Mouse (Mus musculus) neural tube, embryonic 15.5 days (tissue): Measurements from ENCODE around the gene Gm17324. TPM values are rescaled to one million over a fixed set of nuclear protein-coding genes. Genes with fewer than 3 reads are reported as not detected.
"Not testable (repeated sequence)": the region's sequence is repeated elsewhere in the genome, so short reads cannot be mapped to it uniquely, and the experiment has no call there.

Experiments used
- ATAC-seq: fragments of 200-750 bp; cut with Nextera tagmentation; 2 replicates; pipeline ENCODE4 v1.8.0; 2017; ENCODE audit warnings: mild to moderate bottlenecking, moderate TSS enrichment, moderate library complexity; ENCODE audit not compliant: low FRiP score
- H3K27ac ChIP-seq: fragments of 300-500 bp; sonication (generic); replicated peaks from 2 replicates; pipeline ENCODE4 v1.5.1; 2015; ENCODE audit warnings: mild to moderate bottlenecking, inconsistent platforms
- H3K27me3 ChIP-seq: fragments of 300-500 bp; sonication (generic); replicated peaks from 2 replicates; pipeline ENCODE4 v1.6.1; 2015; ENCODE audit warnings: inconsistent platforms
- H3K36me3 ChIP-seq: fragments of 300-500 bp; sonication (generic); 2 replicates; pipeline ENCODE4 v1.6.1; 2015; ENCODE audit warnings: inconsistent platforms
- H3K4me1 ChIP-seq: fragments of 300-500 bp; sonication (generic); 2 replicates; pipeline ENCODE4 v1.6.1; 2015; ENCODE audit warnings: inconsistent platforms
- H3K4me2 ChIP-seq: fragments of 300-500 bp; sonication (generic); 2 replicates; pipeline ENCODE4 v1.6.1; 2015; ENCODE audit warnings: inconsistent platforms, mild to moderate bottlenecking, moderate library complexity
- H3K4me3 ChIP-seq: fragments of 300-500 bp; sonication (generic); replicated peaks from 2 replicates; pipeline ENCODE4 v1.5.1; 2015; ENCODE audit warnings: mild to moderate bottlenecking, inconsistent platforms
- H3K9ac ChIP-seq: fragments of 300-500 bp; sonication (generic); replicated peaks from 2 replicates; pipeline ENCODE4 v1.6.1; 2015; ENCODE audit warnings: mild to moderate bottlenecking, inconsistent platforms
- H3K9me3 ChIP-seq: fragments of 300-500 bp; sonication (generic); replicated peaks from 2 replicates; pipeline ENCODE4 v1.6.1; 2016; ENCODE audit warnings: inconsistent platforms
- WGBS: fragments of 180-500 bp; shearing (Covaris S2); methylation state at CpG from one replicate; pipeline ENCODE4 v1.1.7; 2015; ENCODE audit warnings: mixed read lengths; 5-methylcytosine and 5-hydroxymethylcytosine counted together
- polyA plus RNA-seq: library from polyadenylated mRNA; unstranded; fragments of >200 nt; fragmentation: Nextera tagmentation; extraction: Ambion mirVana; gene quantifications from 2 replicates; pipeline ENCODE4 v1.2.1, GENCODE M21; 2015

The Gm17324 gene
- polyA plus RNA-seq, 1 experiment from 2014 or later = 3.0 TPM

DNA sequence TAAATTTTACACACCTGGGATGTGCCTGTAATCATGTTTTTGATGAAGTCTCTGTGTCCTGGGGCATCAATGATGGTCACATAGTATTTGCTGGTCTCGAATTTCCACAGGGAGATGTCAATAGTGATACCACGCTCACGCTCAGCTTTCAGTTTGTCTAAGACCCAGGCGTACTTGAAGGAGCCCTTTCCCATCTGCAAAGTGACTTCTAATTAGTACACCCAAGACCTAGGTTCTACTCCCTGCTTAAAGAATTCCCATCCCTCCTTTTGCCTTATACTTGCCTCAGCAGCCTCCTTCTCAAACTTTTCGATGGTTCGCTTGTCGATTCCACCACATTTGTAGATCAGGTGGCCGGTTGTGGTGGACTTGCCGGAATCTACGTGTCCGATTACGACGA lies 31.6 kb upstream of the Gm17324 start:
- WGBS = under 1% methylated on average over 13 of the region's 13 CpGs

DNA sequence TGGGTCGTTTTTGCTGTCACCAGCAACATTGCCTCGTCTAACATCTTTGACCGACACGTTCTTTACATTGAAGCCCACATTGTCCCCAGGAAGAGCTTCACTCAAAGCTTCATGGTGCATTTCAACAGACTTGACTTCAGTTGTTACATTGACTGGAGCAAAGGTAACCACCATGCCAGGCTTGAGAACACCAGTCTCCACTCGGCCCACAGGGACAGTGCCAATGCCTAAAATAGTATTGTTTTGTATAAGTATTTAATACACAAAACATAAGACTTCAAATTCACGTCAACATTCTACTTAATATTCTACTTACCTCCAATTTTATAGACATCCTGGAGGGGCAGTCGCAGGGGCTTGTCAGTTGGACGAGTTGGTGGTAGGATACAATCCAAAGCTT lies 30.7 kb upstream of the Gm17324 start:
- Histone ChIP-seq H3K9ac (peak overlapping the region; percentile 26; the same call in 1 of the 2 replicates), H3K4me1 (peaks cover 41% of the 10 kb centered on the region), H3K4me3 (peak overlapping the region; percentile 66), H3K36me3 (peaks cover 28% of the 10 kb centered on the region), H3K4me2 (peak overlapping the region; percentile 69)
- ATAC-seq, H3K27me3 ChIP-seq, H3K9me3 ChIP-seq, H3K27ac ChIP-seq: not testable (repeated sequence)
- 30% methylated on average over 8 of the region's 8 CpGs for WGBS

More for the DNA sequence above, 31.6 kb upstream of the Gm17324 start:
- Histone ChIP-seq H3K4me1 (peaks cover 41% of the 10 kb centered on the region), H3K36me3 (peaks cover 24% of the 10 kb centered on the region), H3K4me2 (peak overlapping the region; percentile 69), H3K9ac (peak overlapping the region; percentile 90), H3K4me3 (peak overlapping the region; percentile 66), H3K27ac (peak overlapping the region; percentile 97)
- not testable (repeated sequence) for H3K27me3 ChIP-seq, ATAC-seq, H3K9me3 ChIP-seq

DNA sequence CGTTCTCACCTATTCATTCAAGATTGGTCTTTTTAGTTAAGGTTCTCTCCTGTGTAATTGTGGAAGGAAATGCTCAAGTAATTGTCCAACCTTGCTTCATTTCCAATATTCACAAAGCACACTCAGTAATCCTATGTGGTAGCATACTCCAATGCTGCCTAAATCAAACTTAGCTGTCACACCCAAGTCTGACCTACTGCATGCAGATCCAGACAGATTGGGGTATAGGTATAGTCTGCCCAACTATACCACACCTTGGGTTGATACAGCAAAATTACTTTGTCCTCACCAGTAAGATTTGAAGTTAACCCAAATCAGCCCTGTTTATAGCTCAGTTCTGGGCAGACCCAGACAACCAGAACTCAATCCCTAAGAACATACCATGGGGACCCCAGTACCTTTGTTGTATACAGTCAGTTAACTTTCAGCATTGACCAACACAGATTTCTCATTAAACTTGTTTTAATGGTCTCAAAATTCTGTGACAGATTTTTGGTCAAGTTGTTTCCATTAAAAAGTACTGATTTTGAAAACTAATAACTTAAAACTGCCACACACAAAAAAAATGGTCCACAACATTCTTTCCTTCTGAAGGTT lies 29.5 kb upstream of the Gm17324 start:
- not testable (repeated sequence) for H3K27me3 ChIP-seq, H3K4me3 ChIP-seq, ATAC-seq, H3K9me3 ChIP-seq
- Histone ChIP-seq H3K9ac (0 out of 2 replicates have a peak overlapping the region, but pooled peaks have one; percentile 17), H3K4me2 (peak overlapping the region; percentile 15), H3K27ac (0 out of 2 replicates have a peak overlapping the region, but pooled peaks have one; percentile 19), H3K4me1 (peaks cover 40% of the 10 kb centered on the region), H3K36me3 (peaks cover 40% of the 10 kb centered on the region)
- WGBS = 62% methylated on average over 1 of the region's 1 CpGs

DNA sequence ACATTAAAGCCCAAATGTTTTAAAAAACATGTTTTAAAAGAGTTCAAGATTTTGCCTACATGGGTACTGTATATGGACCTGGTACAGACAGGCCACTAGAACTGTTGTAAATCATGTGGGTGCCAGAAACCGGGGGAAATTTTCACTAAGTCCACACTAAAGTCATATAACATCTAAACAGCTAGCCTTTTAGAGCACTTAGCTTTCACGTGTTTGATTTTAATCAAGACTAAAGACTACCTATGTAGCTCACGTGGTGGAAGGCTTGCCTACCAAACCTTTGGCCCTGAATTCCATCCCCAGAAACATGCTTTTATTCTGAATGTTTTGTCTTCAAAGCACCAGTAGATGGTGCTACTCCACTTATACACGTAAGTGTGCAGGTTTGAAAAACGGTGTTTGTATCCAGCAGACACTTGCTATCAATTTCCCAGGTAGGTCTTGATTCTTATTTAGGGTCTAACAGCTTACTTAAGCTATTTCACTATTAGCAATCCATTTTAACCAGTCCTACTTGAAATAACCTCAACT lies 28.5 kb upstream of the Gm17324 start:
- ATAC-seq = no peak
- H3K4me2 ChIP-seq = peak overlapping the region; percentile 15
- H3K9ac ChIP-seq = no peak overlapping the region
- 1% methylated on average over 5 of the region's 5 CpGs for WGBS
- no peaks in the 10 kb centered on the region for H3K9me3 ChIP-seq
- peaks cover 46% of the 10 kb centered on the region for H3K36me3 ChIP-seq
- no peak overlapping the region for H3K4me3 ChIP-seq
- 0 out of 2 replicates have a peak overlapping the region, but pooled peaks have one; percentile 28 for H3K27ac ChIP-seq
- peaks cover 31% of the 10 kb centered on the region for H3K4me1 ChIP-seq
- no peaks in the 10 kb centered on the region for H3K27me3 ChIP-seq

DNA sequence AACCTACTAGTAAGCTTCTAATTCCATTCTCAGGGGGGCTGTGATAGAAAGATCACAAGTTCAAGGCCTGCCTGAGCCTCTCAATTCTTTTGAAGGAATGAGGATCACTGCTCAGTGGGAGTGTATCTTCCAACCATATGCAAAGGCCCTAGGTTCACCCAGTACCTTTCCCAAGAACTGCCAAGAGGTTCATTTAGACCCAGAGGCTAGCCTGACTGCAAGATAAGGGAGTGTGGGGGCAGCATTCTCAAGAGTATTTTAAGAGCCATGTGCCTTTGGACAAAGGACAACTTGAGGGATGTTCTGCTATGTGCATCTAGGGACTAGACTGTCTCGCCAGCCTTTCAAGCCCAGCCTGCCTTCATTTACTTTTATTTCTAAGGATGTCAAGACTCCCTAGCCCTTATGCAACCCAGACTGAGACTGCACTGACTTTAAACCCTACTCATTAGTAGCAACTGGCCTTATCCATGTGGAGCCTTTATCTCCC lies 28.0 kb upstream of the Gm17324 start:
- no peak for ATAC-seq
- 0 out of 2 replicates have a peak overlapping the region, but pooled peaks have one; percentile 28 for H3K27ac ChIP-seq
- H3K4me1 ChIP-seq = peaks cover 31% of the 10 kb centered on the region
- no peak overlapping the region for H3K4me2 ChIP-seq
- H3K36me3 ChIP-seq = peaks cover 47% of the 10 kb centered on the region
- H3K9ac ChIP-seq = no peak overlapping the region
- 19% methylated on average over 1 of the region's 1 CpGs for WGBS
- H3K9me3 ChIP-seq = no peaks in the 10 kb centered on the region
- H3K4me3 ChIP-seq = no peak overlapping the region
- H3K27me3 ChIP-seq = no peaks in the 10 kb centered on the region

DNA sequence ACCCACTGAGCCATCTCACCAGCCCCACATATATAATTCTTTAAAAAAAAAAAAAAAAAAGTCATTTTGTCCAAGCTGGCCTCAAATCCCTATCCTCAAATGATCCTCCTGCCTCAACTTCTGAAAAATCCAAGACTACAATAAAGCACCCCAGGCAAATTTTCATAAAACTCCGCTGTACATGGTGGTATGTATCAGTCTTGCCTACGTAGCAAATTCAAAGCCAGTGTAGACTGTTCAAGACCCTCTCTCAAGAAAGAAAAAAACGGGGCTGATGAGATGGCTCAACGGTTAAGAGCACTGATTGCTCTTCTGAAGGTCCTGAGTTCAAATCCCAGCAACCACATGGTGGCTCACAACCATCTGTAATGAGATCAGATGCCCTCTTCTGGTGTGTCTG lies 27.3 kb upstream of the Gm17324 start:
- WGBS = 86% methylated on average over 4 of the region's 4 CpGs
- H3K36me3 ChIP-seq = peaks cover 50% of the 10 kb centered on the region

DNA sequence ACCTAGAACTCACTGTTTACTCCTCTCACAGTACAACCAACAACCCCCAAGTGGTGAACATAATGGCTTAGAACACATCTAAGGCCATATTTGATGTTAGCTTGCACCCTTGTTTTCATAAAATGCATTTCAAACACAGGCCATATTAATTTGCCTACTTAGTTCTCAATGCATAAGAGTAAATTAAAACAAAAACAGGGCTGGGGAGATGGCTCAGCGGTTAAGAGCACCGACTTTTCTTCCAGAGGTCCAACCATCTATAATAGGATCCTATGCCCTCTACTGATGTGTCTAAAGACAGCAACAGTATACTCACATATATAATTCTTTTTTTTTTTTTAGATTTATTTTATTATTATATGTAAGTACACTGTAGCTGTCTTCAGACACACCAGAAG lies 26.8 kb upstream of the Gm17324 start:
- Histone ChIP-seq H3K27ac (no peak overlapping the region), H3K4me2 (no peak overlapping the region), H3K4me3 (no peak overlapping the region), H3K9me3 (no peaks in the 10 kb centered on the region), H3K36me3 (peaks cover 55% of the 10 kb centered on the region), H3K9ac (no peak overlapping the region), H3K4me1 (peaks cover 31% of the 10 kb centered on the region), H3K27me3 (no peaks in the 10 kb centered on the region)
- WGBS = 97% methylated on average over 2 of the region's 2 CpGs
- no peak for ATAC-seq

More for the DNA sequence above, 27.3 kb upstream of the Gm17324 start:
- Histone ChIP-seq H3K27ac (no peak overlapping the region), H3K9ac (no peak overlapping the region), H3K9me3 (no peaks in the 10 kb centered on the region), H3K27me3 (no peaks in the 10 kb centered on the region), H3K4me3 (no peak overlapping the region), H3K4me1 (peaks cover 31% of the 10 kb centered on the region), H3K4me2 (no peak overlapping the region)
- ATAC-seq = no peak

DNA sequence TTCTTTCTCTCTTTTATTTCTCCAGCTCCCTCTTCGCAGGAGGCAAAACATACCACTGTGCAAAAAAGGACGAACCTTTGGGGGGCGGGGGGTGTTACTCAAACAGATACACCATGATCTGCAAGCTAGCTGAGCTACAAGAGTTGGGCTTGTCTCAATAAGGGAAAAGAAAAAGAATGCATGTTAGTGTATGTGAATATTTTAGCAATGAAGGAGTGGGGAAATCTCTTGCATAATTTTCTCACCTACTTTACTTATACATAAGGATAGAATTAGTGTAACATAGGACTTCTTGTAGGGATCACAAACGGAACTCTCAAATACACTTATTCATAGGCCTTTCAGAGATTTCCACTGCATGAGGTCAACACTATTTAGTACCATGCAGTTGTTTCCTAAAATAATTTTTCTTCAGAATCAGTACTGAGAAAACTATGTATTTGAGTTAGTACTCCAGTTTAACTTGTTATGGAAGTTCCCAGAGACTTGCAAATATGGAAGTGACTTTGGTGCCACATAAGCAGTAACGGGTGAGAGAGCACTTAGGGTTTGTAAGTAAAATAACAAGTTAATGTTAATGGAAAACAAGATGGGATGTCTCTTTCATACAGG lies 26.3 kb upstream of the Gm17324 start:
- H3K4me3 ChIP-seq = no peak overlapping the region
- no peak overlapping the region for H3K27ac ChIP-seq
- H3K36me3 ChIP-seq = peaks cover 58% of the 10 kb centered on the region
- H3K4me1 ChIP-seq = peaks cover 28% of the 10 kb centered on the region
- no peaks in the 10 kb centered on the region for H3K27me3 ChIP-seq
- H3K9ac ChIP-seq = no peak overlapping the region
- no peak for ATAC-seq
- no peaks in the 10 kb centered on the region for H3K9me3 ChIP-seq
- WGBS = 89% methylated on average over 5 of the region's 5 CpGs
- H3K4me2 ChIP-seq = no peak overlapping the region

DNA sequence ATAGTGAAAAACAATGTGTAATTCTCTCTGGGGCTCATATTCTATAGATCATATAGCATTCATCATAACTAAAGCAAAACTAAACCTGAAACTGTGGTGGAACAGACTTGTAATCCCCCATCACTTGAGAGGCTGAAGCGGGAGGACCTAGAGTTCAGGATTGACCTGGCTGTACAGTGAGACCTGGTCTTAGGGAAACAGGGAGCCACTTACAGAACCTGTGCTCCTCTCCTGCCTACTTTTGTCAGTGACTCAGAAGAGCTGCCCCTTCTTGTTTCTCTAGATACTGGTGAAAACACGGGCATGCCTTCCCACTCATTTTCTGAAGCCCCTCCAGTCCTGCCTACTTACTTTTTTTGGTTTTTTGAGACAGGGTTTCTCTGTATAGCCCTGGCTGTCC lies 25.7 kb upstream of the Gm17324 start:
- Histone ChIP-seq H3K4me3 (no peak overlapping the region), H3K27me3 (no peaks in the 10 kb centered on the region), H3K27ac (no peak overlapping the region), H3K9me3 (no peaks in the 10 kb centered on the region), H3K4me2 (no peak overlapping the region), H3K4me1 (peaks cover 23% of the 10 kb centered on the region), H3K36me3 (peaks cover 55% of the 10 kb centered on the region), H3K9ac (no peak overlapping the region)
- WGBS = 85% methylated on average over 2 of the region's 2 CpGs
- ATAC-seq = no peak

DNA sequence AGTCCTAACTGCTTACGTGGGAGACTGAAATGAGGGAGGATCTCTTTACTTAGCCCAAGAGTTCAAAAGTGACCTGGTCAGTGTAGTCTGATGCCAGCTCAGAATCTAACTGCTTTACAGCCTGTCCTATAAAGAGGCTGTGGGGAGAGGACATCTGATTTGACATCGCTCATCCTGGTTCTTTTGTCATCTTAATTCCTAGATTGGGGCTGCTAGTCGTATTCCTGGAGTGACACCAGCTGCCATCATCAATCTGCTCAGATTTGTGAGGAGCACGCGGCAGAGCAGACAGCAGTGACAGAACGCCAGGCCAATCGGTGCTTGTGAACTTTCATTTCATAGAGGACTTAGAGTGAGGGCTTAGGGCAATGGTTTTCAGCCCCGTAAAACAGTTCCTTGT lies 25.0 kb upstream of the Gm17324 start:
- Histone ChIP-seq H3K36me3 (peaks cover 58% of the 10 kb centered on the region), H3K9ac (no peak overlapping the region), H3K4me2 (no peak overlapping the region), H3K27ac (no peak overlapping the region), H3K4me1 (peaks cover 17% of the 10 kb centered on the region), H3K9me3 (no peaks in the 10 kb centered on the region), H3K4me3 (no peak overlapping the region), H3K27me3 (no peaks in the 10 kb centered on the region)
- WGBS = 63% methylated on average over 8 of the region's 8 CpGs
- ATAC-seq = no peak

DNA sequence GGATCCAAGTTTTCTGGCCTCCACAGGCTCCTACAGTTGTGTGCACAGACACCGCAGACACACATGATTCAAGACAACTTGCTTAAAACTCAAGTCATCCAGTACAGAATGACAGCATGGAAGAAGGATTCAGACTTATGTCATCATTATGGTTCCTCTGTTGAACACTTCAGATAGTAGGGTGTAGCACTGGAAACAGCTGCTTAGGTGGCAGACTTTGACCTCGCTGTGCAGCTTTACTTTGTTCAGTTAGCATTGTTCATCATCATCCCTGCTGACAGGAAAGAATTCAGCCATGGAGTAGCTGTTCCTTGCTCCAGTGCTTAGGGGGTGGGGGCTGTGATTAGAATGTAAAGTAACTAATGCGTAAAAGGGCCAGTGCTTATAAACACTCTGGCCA lies 17.1 kb upstream of the Gm17324 start:
- no peak overlapping the region for H3K27ac ChIP-seq

DNA sequence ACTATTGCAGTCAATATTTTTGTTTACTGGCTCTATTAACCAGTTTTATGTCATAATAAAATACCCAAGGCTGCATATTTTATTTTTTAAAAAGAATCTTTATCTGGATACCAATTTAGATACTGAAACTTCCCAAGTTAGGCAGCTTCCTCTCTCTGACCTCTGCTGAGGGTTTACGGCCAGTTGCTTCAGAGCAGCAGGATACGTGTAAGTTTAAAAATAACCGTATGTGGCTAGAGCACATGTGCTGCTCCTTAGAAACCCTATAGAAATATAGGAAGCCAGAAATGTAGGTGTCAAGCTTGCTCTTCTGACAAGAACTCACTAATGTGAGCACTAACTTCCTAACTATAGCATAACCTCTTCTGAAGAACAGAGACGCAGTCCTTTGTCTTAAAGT lies 14.8 kb upstream of the Gm17324 start:
- peaks cover 65% of the 10 kb centered on the region for H3K36me3 ChIP-seq
- no peaks in the 10 kb centered on the region for H3K27me3 ChIP-seq
- H3K4me3 ChIP-seq = no peak overlapping the region
- H3K9ac ChIP-seq = no peak overlapping the region
- no peak for ATAC-seq
- WGBS = 97% methylated on average over 4 of the region's 4 CpGs
- no peak overlapping the region for H3K27ac ChIP-seq
- no peak overlapping the region for H3K4me2 ChIP-seq
- H3K9me3 ChIP-seq = no peaks in the 10 kb centered on the region
- H3K4me1 ChIP-seq = no peaks in the 10 kb centered on the region

More for the DNA sequence above, 17.1 kb upstream of the Gm17324 start:
- Histone ChIP-seq H3K4me2 (no peak overlapping the region), H3K9ac (no peak overlapping the region), H3K27me3 (no peaks in the 10 kb centered on the region), H3K9me3 (no peaks in the 10 kb centered on the region), H3K4me1 (no peaks in the 10 kb centered on the region), H3K4me3 (no peak overlapping the region), H3K36me3 (peaks cover 66% of the 10 kb centered on the region)
- WGBS = 93% methylated on average over 3 of the region's 3 CpGs
- ATAC-seq = no peak
